8 mouse cellular contexts compared by ENCODE assay signal in genomic region chr9:73039222-73039945, GRCm38 (mm10). TPM values are rescaled to one million over a fixed set of nuclear protein-coding genes. Genes with fewer than 3 reads are reported as not detected.
DNase-seq lines count a peak whose midpoint lies in the region; ATAC-seq and TF ChIP-seq lines count a peak whose summit lies in the region.

No protein-coding gene starts in this region.

- intact Hi-C loops in left cerebral cortex, postnatal 36 days (cut with DNase I) = loop anchor here (5.0 kb wide), 1 partner anchor 52 kb away; the partner anchor contains the start of genes Ccpg1 and Ccpg1os

- H3K4me2 ChIP-seq in intestine, postnatal 0 days (replicated peaks; ENCODE audit: low read depth) = peak overlapping the region; percentile 76

- peak overlapping the region; percentile 80 for H3K4me3 ChIP-seq in intestine, postnatal 0 days (ENCODE audit: low read depth, low read length)
- H3K4me3 ChIP-seq in midbrain, embryonic 10.5 days = peak overlapping the region; percentile 86

- no peaks in the 10 kb centered on the region for H3K9me3 ChIP-seq in intestine, postnatal 0 days (ENCODE audit: control insufficient read depth)
- H3K9me3 ChIP-seq in midbrain, embryonic 10.5 days (replicated peaks) = no peaks in the 10 kb centered on the region

- no peaks in the 10 kb centered on the region for H3K27me3 ChIP-seq in intestine, postnatal 0 days (replicated peaks; ENCODE audit: control insufficient read depth, insufficient read depth, low read length)
- H3K27me3 ChIP-seq in midbrain, embryonic 10.5 days (ENCODE audit: low read depth, poor library complexity, severe bottlenecking) = no peaks in the 10 kb centered on the region; the same call in 1 of the 2 replicates

- H3K27ac ChIP-seq in intestine, postnatal 0 days (ENCODE audit: low read depth, low read length) = peak overlapping the region; percentile 74
- H3K27ac ChIP-seq in midbrain, embryonic 10.5 days (replicated peaks) = peak overlapping the region; percentile 90

- WGBS in intestine, postnatal 0 days = 0% methylated on average over 49 of the region's 49 CpGs
- under 1% methylated on average over 49 of the region's 49 CpGs for WGBS in midbrain, embryonic 10.5 days

- peak; percentile 84 for ATAC-seq in intestine, postnatal 0 days

- H3K4me1 ChIP-seq in intestine, postnatal 0 days (replicated peaks; ENCODE audit: control insufficient read depth, insufficient read depth, low read length) = peaks cover 6% of the 10 kb centered on the region; the same call in 1 of the 2 replicates
- peaks cover 23% of the 10 kb centered on the region for H3K4me1 ChIP-seq in midbrain, embryonic 10.5 days

- DNase-seq in adrenal gland, postnatal 10 days = peak; percentile 96
- peak; percentile 89 for DNase-seq in embryo, embryonic 9.5 days (ENCODE audit: extremely low spot score)
- peak; percentile 88 to 93 for DNase-seq in gastrocnemius, postnatal 4 days (ENCODE audit: low spot score in 2 of 2)
- peak; percentile 94 to 95 for DNase-seq in left cerebral cortex, postnatal 36 days (ENCODE audit: low spot score in 2 of 2)
- peak; percentile 92 for DNase-seq in midbrain, embryonic 10.5 days (ENCODE audit: low spot score)
- peak; percentile 89 to 92 for DNase-seq in right cerebral cortex, postnatal 36 days (ENCODE audit: low spot score in 2 of 2)
- peak; percentile 86 to 90 for DNase-seq in urinary bladder, postnatal 4 days (ENCODE audit: low spot score in 2 of 2)

- peaks cover 6% of the 10 kb centered on the region; the same call in 1 of the 2 replicates for H3K36me3 ChIP-seq in intestine, postnatal 0 days (ENCODE audit: control insufficient read depth, insufficient read depth)
- peaks cover 6% of the 10 kb centered on the region; the same call in 1 of the 2 replicates for H3K36me3 ChIP-seq in midbrain, embryonic 10.5 days

- TF ChIP-seq CTCF in intestine, postnatal 0 days (IDR thresholded peaks at IDR 0.05; ENCODE audit: low read depth) = no peak

- H3K9ac ChIP-seq in intestine, postnatal 0 days (ENCODE audit: low read depth, low read length) = peak overlapping the region; percentile 78

RNA-seq across cellular contexts. Expression of gene Pigb, which starts 0.8 kb away (rescaled TPM):
- 10 to 100 TPM in 1 of 2 experiments, 1 to 10 TPM in 1; 7.6 to 12.1 TPM for total RNA-seq in adrenal gland, postnatal 10 days (2021)
- 1 to 10 TPM; 6.7 to 7.0 TPM for total RNA-seq in gastrocnemius, postnatal 4 days (2021)
- polyA plus RNA-seq in intestine, postnatal 0 days (2015; fragmentation: Nextera tagmentation; extraction: Ambion mirVana) = 4.7 and 5.9 TPM in 2 replicates
- total RNA-seq in left cerebral cortex, postnatal 36 days (2021) = 10 to 100 TPM; 14.3 to 15.7 TPM
- polyA plus RNA-seq in midbrain, embryonic 10.5 days (2016; fragmentation: Nextera tagmentation; extraction: Ambion mirVana) = 12.8 and 14.2 TPM in 2 replicates

RNA-seq across cellular contexts. Expression of gene Rab27a, which starts 5.3 kb away (rescaled TPM):
- 10 to 100 TPM; 21.9 to 27.0 TPM for total RNA-seq in adrenal gland, postnatal 10 days (2021)
- 1 to 10 TPM; 2.5 to 3.1 TPM for total RNA-seq in gastrocnemius, postnatal 4 days (2021)
- polyA plus RNA-seq in intestine, postnatal 0 days (2015; fragmentation: Nextera tagmentation; extraction: Ambion mirVana) = 5.7 and 5.8 TPM in 2 replicates
- 1 to 10 TPM; 4.8 to 9.8 TPM for total RNA-seq in left cerebral cortex, postnatal 36 days (2021)
- polyA plus RNA-seq in midbrain, embryonic 10.5 days (2016; fragmentation: Nextera tagmentation; extraction: Ambion mirVana) = 1.6 and 1.9 TPM in 2 replicates

RNA-seq across cellular contexts. Expression of gene Ccpg1, which starts 54.2 kb away (rescaled TPM):
- total RNA-seq in adrenal gland, postnatal 10 days (2021) = 10 to 100 TPM; 71.0 to 73.8 TPM
- 10 to 100 TPM; 30.4 to 36.2 TPM for total RNA-seq in gastrocnemius, postnatal 4 days (2021)
- polyA plus RNA-seq in intestine, postnatal 0 days (2015; fragmentation: Nextera tagmentation; extraction: Ambion mirVana) = 16.2 and 17.4 TPM in 2 replicates
- 100 to 1,000 TPM in 1 of 2 experiments, 10 to 100 TPM in 1; 97.2 to 125 TPM for total RNA-seq in left cerebral cortex, postnatal 36 days (2021)
- 18.0 and 23.0 TPM in 2 replicates for polyA plus RNA-seq in midbrain, embryonic 10.5 days (2016; fragmentation: Nextera tagmentation; extraction: Ambion mirVana)

RNA-seq across cellular contexts. Expression of gene Ccpg1os, which starts 54.2 kb away (rescaled TPM):
- total RNA-seq in adrenal gland, postnatal 10 days (2021) = 10 to 100 TPM; 11.3 to 12.4 TPM
- total RNA-seq in gastrocnemius, postnatal 4 days (2021) = 1 to 10 TPM; 5.2 to 6.2 TPM
- polyA plus RNA-seq in intestine, postnatal 0 days (2015; fragmentation: Nextera tagmentation; extraction: Ambion mirVana) = 6.7 and 7.7 TPM in 2 replicates
- 10 to 100 TPM in 1 of 2 experiments, 1 to 10 TPM in 1; 9.6 to 10.1 TPM for total RNA-seq in left cerebral cortex, postnatal 36 days (2021)
- 21.8 and 24.2 TPM in 2 replicates for polyA plus RNA-seq in midbrain, embryonic 10.5 days (2016; fragmentation: Nextera tagmentation; extraction: Ambion mirVana)

Comparison
In these comparisons a context has a peak if more than half of its experiments do, and no peak if none do; other contexts are left out.
1. Peak in every context shown above with its lines: DNase-seq, ATAC-seq, H3K4me3 ChIP-seq and H3K27ac ChIP-seq.